Mouse (Mus musculus) cortical plate, adult 2 months (tissue): ENCODE measurements at regions not wholly inside any gene's neighbourhood (a gene's known extent, or its start where the extent isn't known, plus 50 kb on each side); places are given as distances from the start of the nearest gene placed in this dataset.
"Not testable (repeated sequence)": the region's sequence is repeated elsewhere in the genome, so short reads cannot be mapped to it uniquely, and the experiment has no call there.

Source experiments
- H3K27ac ChIP-seq: fragments of 200-500 bp; 2 replicates; pipeline ENCODE4 v1.5.1; 2012; ENCODE audit warnings: low read length, control low read depth, inconsistent platforms; ENCODE audit not compliant: insufficient read depth
- H3K4me1 ChIP-seq: fragments of 200-500 bp; 2 replicates; pipeline ENCODE4 v1.6.1; 2011; ENCODE audit warnings: low read length; ENCODE audit not compliant: control insufficient read depth, insufficient read depth
- H3K4me3 ChIP-seq: fragments of 200-500 bp; 2 replicates; pipeline ENCODE4 v1.5.1; 2011; ENCODE audit warnings: mild to moderate bottlenecking, low read length, control low read depth; ENCODE audit not compliant: insufficient read depth
- CTCF ChIP-seq: fragments of 200-500 bp; IDR thresholded peaks from 2 replicates; pipeline ENCODE4 v1.5.1; 2011; ENCODE audit warnings: mild to moderate bottlenecking, control low read depth, low read length; ENCODE audit not compliant: insufficient read depth; ENCODE audit errors: extremely low read depth
- POLR2A ChIP-seq: fragments of 200-500 bp; IDR thresholded peaks from 2 replicates; pipeline ENCODE4 v1.6.1; 2011; ENCODE audit warnings: mild to moderate bottlenecking, low read length, control low read depth; ENCODE audit not compliant: insufficient read depth; ENCODE audit errors: extremely low read depth

GRCm38 (mm10) chr3:21569721-21570120 lies 506.7 kb upstream of the Tbl1xr1 start:
- Histone ChIP-seq H3K27ac (0 out of 2 replicates have a peak overlapping the region, but pooled peaks have one; percentile 75), H3K4me1 (peaks cover 10% of the 10 kb centered on the region), H3K4me3 (no peak overlapping the region)
- TF ChIP-seq POLR2A (no peak), CTCF (no peak)

- Histone ChIP-seq H3K27ac (no peak overlapping the region), H3K4me3 (no peak overlapping the region), H3K4me1 (no peaks in the 10 kb centered on the region)
- no peak for TF ChIP-seq CTCF
- TF ChIP-seq POLR2A = no peak
Measured at GRCm38 (mm10) chr3:21578635-21579034, 497.8 kb upstream of the Tbl1xr1 start.

GRCm38 (mm10) chr3:21582122-21582521 lies 494.3 kb upstream of the Tbl1xr1 start:
- Histone ChIP-seq H3K4me3 (no peak overlapping the region), H3K4me1 (no peaks in the 10 kb centered on the region), H3K27ac (no peak overlapping the region)
- TF ChIP-seq CTCF = no peak
- TF ChIP-seq POLR2A = no peak

GRCm38 (mm10) chr3:21585767-21586166 lies 490.7 kb upstream of the Tbl1xr1 start:
- Histone ChIP-seq H3K4me3 (no peak overlapping the region), H3K27ac (no peak overlapping the region), H3K4me1 (no peaks in the 10 kb centered on the region)
- no peak for TF ChIP-seq POLR2A
- no peak for TF ChIP-seq CTCF

GRCm38 (mm10) chr3:21606846-21607245 lies 469.6 kb upstream of the Tbl1xr1 start:
- Histone ChIP-seq H3K27ac (no peak overlapping the region), H3K4me3 (no peak overlapping the region), H3K4me1 (no peaks in the 10 kb centered on the region)
- TF ChIP-seq POLR2A (no peak), CTCF (no peak)

- Histone ChIP-seq H3K4me1 (no peaks in the 10 kb centered on the region), H3K4me3 (no peak overlapping the region), H3K27ac (no peak overlapping the region)
- TF ChIP-seq CTCF (no peak), POLR2A (no peak)
Measured at GRCm38 (mm10) chr3:21610231-21610630, 466.2 kb upstream of the Tbl1xr1 start.

GRCm38 (mm10) chr3:21621745-21622144 lies 454.7 kb upstream of the Tbl1xr1 start:
- H3K4me1 ChIP-seq = no peaks in the 10 kb centered on the region
- TF ChIP-seq CTCF = no peak

GRCm38 (mm10) chr3:21625039-21625438 lies 451.4 kb upstream of the Tbl1xr1 start:
- H3K4me1 ChIP-seq = no peaks in the 10 kb centered on the region
- TF ChIP-seq POLR2A (no peak), CTCF (no peak)
- no peak overlapping the region for H3K27ac ChIP-seq
- no peak overlapping the region for H3K4me3 ChIP-seq

More at GRCm38 (mm10) chr3:21621745-21622144, 454.7 kb upstream of the Tbl1xr1 start:
- Histone ChIP-seq H3K27ac (no peak overlapping the region), H3K4me3 (no peak overlapping the region)

- no peaks in the 10 kb centered on the region for H3K4me1 ChIP-seq
- no peak overlapping the region for H3K4me3 ChIP-seq
- TF ChIP-seq CTCF (no peak), POLR2A (no peak)
- H3K27ac ChIP-seq = no peak overlapping the region
Measured at GRCm38 (mm10) chr3:21626029-21626428, 450.4 kb upstream of the Tbl1xr1 start.

- not testable (repeated sequence) for H3K4me1 ChIP-seq, H3K27ac ChIP-seq, H3K4me3 ChIP-seq
Measured at GRCm38 (mm10) chr3:21627048-21627447, 449.4 kb upstream of the Tbl1xr1 start.
